8 mouse cellular contexts compared by ENCODE assay signal in genomic region chr14:20792243-20792921, GRCm38 (mm10). TPM values are rescaled to one million over a fixed set of nuclear protein-coding genes. Genes with fewer than 3 reads are reported as not detected.
DNase-seq lines count a peak whose midpoint lies in the region; ATAC-seq and TF ChIP-seq lines count a peak whose summit lies in the region.

No protein-coding gene starts in this region.

- no peaks in the 10 kb centered on the region for H3K27me3 ChIP-seq in hindbrain, embryonic 11.5 days (ENCODE audit: control insufficient read depth, insufficient read depth, low read length)
- no peaks in the 10 kb centered on the region for H3K27me3 ChIP-seq in midbrain, embryonic 13.5 days

- WGBS in hindbrain, embryonic 11.5 days = 77% methylated on average over 8 of the region's 8 CpGs
- 76% methylated on average over 8 of the region's 8 CpGs for WGBS in midbrain, embryonic 13.5 days

- peak overlapping the region; percentile 83 for H3K4me2 ChIP-seq in hindbrain, embryonic 11.5 days (replicated peaks; ENCODE audit: low read depth, low read length)
- H3K4me2 ChIP-seq in midbrain, embryonic 13.5 days (replicated peaks) = peak overlapping the region; percentile 73

- peak overlapping the region; percentile 93 for H3K27ac ChIP-seq in layer of hippocampus, adult 2 months
- no peak overlapping the region for H3K27ac ChIP-seq in brown adipose tissue, adult 24 weeks (replicated peaks; ENCODE audit: low read depth, low read length)
- H3K27ac ChIP-seq in hindbrain, embryonic 11.5 days (ENCODE audit: low read depth, low read length) = no peak overlapping the region
- H3K27ac ChIP-seq in midbrain, embryonic 13.5 days = no peak overlapping the region; the same call in 1 of the 2 replicates

- H3K4me1 ChIP-seq in brown adipose tissue, adult 24 weeks (ENCODE audit: control insufficient read depth, insufficient read depth, insufficient read length, low read length) = peaks cover 20% of the 10 kb centered on the region
- H3K4me1 ChIP-seq in hindbrain, embryonic 11.5 days (replicated peaks; ENCODE audit: control insufficient read depth, insufficient read depth, low read length) = 0 out of 2 replicates have a peak, but pooled peaks cover 7% of the 10 kb centered on the region
- peaks cover 59% of the 10 kb centered on the region for H3K4me1 ChIP-seq in midbrain, embryonic 13.5 days (replicated peaks)

- no peak for ATAC-seq in hindbrain, embryonic 11.5 days (ENCODE audit: low FRiP score)
- no peak for ATAC-seq in midbrain, embryonic 13.5 days

- H3K9ac ChIP-seq in hindbrain, embryonic 11.5 days (ENCODE audit: low read depth, low read length) = no peak overlapping the region
- peak overlapping the region; percentile 86 for H3K9ac ChIP-seq in midbrain, embryonic 13.5 days (replicated peaks)

- H3K9me3 ChIP-seq in hindbrain, embryonic 11.5 days (ENCODE audit: control insufficient read depth, low read length) = no peaks in the 10 kb centered on the region
- H3K9me3 ChIP-seq in midbrain, embryonic 13.5 days = no peaks in the 10 kb centered on the region

- peak overlapping the region; percentile 81 for H3K4me3 ChIP-seq in layer of hippocampus, adult 2 months
- H3K4me3 ChIP-seq in brown adipose tissue, adult 24 weeks (ENCODE audit: insufficient read depth, low read depth, low read length) = peak overlapping the region; percentile 58
- H3K4me3 ChIP-seq in hindbrain, embryonic 11.5 days (ENCODE audit: low read depth, low read length) = peak overlapping the region; percentile 68
- peak overlapping the region; percentile 84 for H3K4me3 ChIP-seq in midbrain, embryonic 13.5 days (replicated peaks)

- no peaks in the 10 kb centered on the region for H3K36me3 ChIP-seq in hindbrain, embryonic 11.5 days (ENCODE audit: control insufficient read depth, insufficient read depth, low read length)
- peaks cover 39% of the 10 kb centered on the region for H3K36me3 ChIP-seq in midbrain, embryonic 13.5 days

- no peak for DNase-seq in layer of hippocampus, adult 2 months (ENCODE audit: low spot score in 2 of 2)
- DNase-seq in layer of hippocampus, adult 9-11 months = no peak
- DNase-seq in hindbrain, embryonic 11.5 days (ENCODE audit: low spot score) = peak; percentile 8
- no peak for DNase-seq in gastrocnemius, postnatal 10 days
- DNase-seq in adrenal gland, adult 2 months = no peak
- no peak for DNase-seq in cerebellum, postnatal 36 days

- no peak for TF ChIP-seq CTCF in layer of hippocampus, adult 2 months (conservative IDR thresholded peaks at IDR 0.05)

RNA-seq across cellular contexts. Expression of gene Camk2g, which starts 1.5 kb away (rescaled TPM):
- total RNA-seq in layer of hippocampus, adult 2 months (2021) = 100 to 1,000 TPM; 216 to 229 TPM
- 9.3 and 12.8 TPM in 2 replicates for polyA plus RNA-seq in brown adipose tissue, adult 24 weeks (2012; ENCODE audit: insufficient read depth, insufficient read length, missing spikeins)
- polyA plus RNA-seq in hindbrain, embryonic 11.5 days (2014; fragmentation: Nextera tagmentation; extraction: Ambion mirVana) = 44.2 and 46.8 TPM in 2 replicates
- polyA plus RNA-seq in midbrain, embryonic 13.5 days (2015; fragmentation: Nextera tagmentation; extraction: Ambion mirVana) = 84.2 and 86.8 TPM in 2 replicates
- 100 to 1,000 TPM; 120 to 134 TPM for total RNA-seq in gastrocnemius, postnatal 10 days (2021)
- total RNA-seq in adrenal gland, adult 2 months (2021) = 10 to 100 TPM; 51.4 to 67.7 TPM
- 41.7 and 42.8 TPM in 2 replicates for polyA plus RNA-seq in adrenal gland, adult 2 months (2012; rRNA removed)

RNA-seq across cellular contexts. Expression of gene Plau, which starts 44.1 kb away (rescaled TPM):
- 1 to 10 TPM; 3.2 to 4.2 TPM for total RNA-seq in layer of hippocampus, adult 2 months (2021)
- 9.6 and 11.6 TPM in 2 replicates for polyA plus RNA-seq in brown adipose tissue, adult 24 weeks (2012; ENCODE audit: insufficient read depth, insufficient read length, missing spikeins)
- 0.59 and 0.65 TPM in 2 replicates for polyA plus RNA-seq in hindbrain, embryonic 11.5 days (2014; fragmentation: Nextera tagmentation; extraction: Ambion mirVana)
- polyA plus RNA-seq in midbrain, embryonic 13.5 days (2015; fragmentation: Nextera tagmentation; extraction: Ambion mirVana) = 0.19 and 0.34 TPM in 2 replicates
- total RNA-seq in gastrocnemius, postnatal 10 days (2021) = 10 to 100 TPM; 25.6 to 28.0 TPM
- 10 to 100 TPM; 31.2 to 64.4 TPM for total RNA-seq in adrenal gland, adult 2 months (2021)
- 1.8 and 1.9 TPM in 2 replicates for polyA plus RNA-seq in adrenal gland, adult 2 months (2012; rRNA removed)

RNA-seq across cellular contexts. Expression of gene Ndst2, which starts 58.0 kb away (rescaled TPM):
- 10 to 100 TPM; 20.4 to 20.9 TPM for total RNA-seq in layer of hippocampus, adult 2 months (2021)
- 3.9 and 4.8 TPM in 2 replicates for polyA plus RNA-seq in brown adipose tissue, adult 24 weeks (2012; ENCODE audit: insufficient read depth, insufficient read length, missing spikeins)
- polyA plus RNA-seq in hindbrain, embryonic 11.5 days (2014; fragmentation: Nextera tagmentation; extraction: Ambion mirVana) = 20.2 and 21.0 TPM in 2 replicates
- polyA plus RNA-seq in midbrain, embryonic 13.5 days (2015; fragmentation: Nextera tagmentation; extraction: Ambion mirVana) = 16.8 and 19.7 TPM in 2 replicates
- 10 to 100 TPM; 13.1 to 15.3 TPM for total RNA-seq in gastrocnemius, postnatal 10 days (2021)
- 10 to 100 TPM; 24.6 to 25.0 TPM for total RNA-seq in adrenal gland, adult 2 months (2021)
- 34.9 and 35.9 TPM in 2 replicates for polyA plus RNA-seq in adrenal gland, adult 2 months (2012; rRNA removed)
